Mouse (Mus musculus): ENCODE measurements at regions not wholly inside any gene's neighbourhood (a gene's known extent, or its start where the extent isn't known, plus 50 kb on each side); places are given as distances from the start of the nearest gene placed in this dataset.

GRCm38 (mm10) chr1:88592036-88592435, 82.2 kb upstream of the Glrp1 start:
- H3K27me3 ChIP-seq (ENCODE audit: insufficient read depth, poor library complexity, severe bottlenecking): no peaks in the 10 kb centered on the region
- H3K36me3 ChIP-seq: no peaks in the 10 kb centered on the region
- no peak for DNase-seq (ENCODE audit: low spot score)
- no peak overlapping the region for H3K4me3 ChIP-seq
- peaks cover 16% of the 10 kb centered on the region; the same call in 1 of the 2 replicates for H3K4me1 ChIP-seq
- no peak overlapping the region for H3K27ac ChIP-seq
- no peaks in the 10 kb centered on the region for H3K9me3 ChIP-seq
- 89% methylated on average over 6 of the region's 6 CpGs for WGBS

GRCm38 (mm10) chr1:88590802-88591380, 81.0 kb upstream of the Glrp1 start:
- no peaks in the 10 kb centered on the region for H3K9me3 ChIP-seq
- DNase-seq (ENCODE audit: low spot score): no peak
- WGBS: 38% methylated on average over 9 of the region's 9 CpGs
- peaks cover 19% of the 10 kb centered on the region; the same call in 1 of the 2 replicates for H3K4me1 ChIP-seq
- no peaks in the 10 kb centered on the region for H3K36me3 ChIP-seq
- no peaks in the 10 kb centered on the region for H3K27me3 ChIP-seq (ENCODE audit: insufficient read depth, poor library complexity, severe bottlenecking)
- no peak overlapping the region for H3K4me3 ChIP-seq
- no peak overlapping the region for H3K27ac ChIP-seq

- Histone ChIP-seq H3K27me3 (ENCODE audit: insufficient read depth, poor library complexity, severe bottlenecking) (no peaks in the 10 kb centered on the region), H3K4me3 (no peak overlapping the region), H3K27ac (no peak overlapping the region), H3K4me1 (peaks cover 15% of the 10 kb centered on the region; the same call in 1 of the 2 replicates), H3K36me3 (no peaks in the 10 kb centered on the region), H3K9me3 (no peaks in the 10 kb centered on the region)
- WGBS: 64% methylated on average over 1 of the region's 1 CpGs
- DNase-seq (ENCODE audit: low spot score): no peak
These were observed 78.9 kb upstream of the Glrp1 start for GRCm38 (mm10) chr1:88588747-88589146.

DNA sequence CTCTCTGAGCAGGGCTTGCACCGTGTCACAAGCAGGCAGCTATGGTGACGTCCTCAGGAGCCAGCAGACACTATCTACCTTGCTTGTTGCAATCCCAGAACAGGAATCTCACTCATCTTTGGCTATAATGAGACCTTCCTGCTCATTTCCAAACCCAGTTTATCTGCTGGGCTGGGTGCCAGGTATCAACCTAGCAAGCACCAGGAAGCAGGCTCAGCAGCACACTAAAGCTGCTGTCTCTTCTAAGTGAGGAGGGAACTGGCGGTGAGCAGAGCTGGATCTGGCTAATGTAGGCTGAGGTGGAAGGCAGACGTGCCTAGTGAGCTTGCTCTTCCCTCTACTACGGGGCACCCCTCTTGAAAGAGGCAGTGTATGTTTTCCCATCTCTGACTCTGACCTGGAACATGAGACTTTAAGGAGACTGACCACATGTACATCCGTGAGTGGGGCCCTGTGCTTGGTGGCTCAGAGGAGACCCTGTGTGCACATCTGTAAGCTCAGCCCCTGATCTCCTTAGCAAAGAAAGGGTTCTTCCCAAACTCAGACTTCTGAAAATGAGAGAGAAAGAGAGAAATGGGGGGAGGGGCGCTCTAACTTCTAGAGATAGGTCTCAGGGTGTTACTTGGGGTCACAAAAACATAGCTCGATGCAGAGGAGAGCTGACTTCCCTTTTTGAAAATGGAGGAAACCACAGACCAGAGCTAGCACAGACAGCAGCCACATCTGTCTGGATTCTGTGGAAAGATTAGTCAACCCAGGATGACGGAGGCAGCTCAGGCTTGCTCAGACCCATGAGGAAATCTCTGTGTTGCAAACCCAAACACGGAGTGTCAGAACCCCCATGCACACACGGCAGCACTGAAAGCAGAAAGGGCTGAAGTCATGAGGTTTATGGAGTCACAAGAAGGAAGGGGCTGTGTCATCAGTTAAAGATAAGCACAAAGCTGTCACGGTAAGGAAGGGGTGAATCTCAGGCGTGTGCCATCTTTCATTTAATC, 77.3 kb upstream of the Glrp1 start:
- WGBS: 65% methylated on average over 13 of the region's 13 CpGs
- Histone ChIP-seq H3K4me3 (no peak overlapping the region), H3K9me3 (no peaks in the 10 kb centered on the region), H3K27ac (0 out of 2 replicates have a peak overlapping the region, but pooled peaks have one; percentile 4), H3K27me3 (ENCODE audit: insufficient read depth, poor library complexity, severe bottlenecking) (peaks cover 4% of the 10 kb centered on the region; the same call in 1 of the 2 replicates), H3K36me3 (no peaks in the 10 kb centered on the region), H3K4me1 (peaks cover 19% of the 10 kb centered on the region; the same call in 1 of the 2 replicates)
- no peak for DNase-seq (ENCODE audit: low spot score)

DNA sequence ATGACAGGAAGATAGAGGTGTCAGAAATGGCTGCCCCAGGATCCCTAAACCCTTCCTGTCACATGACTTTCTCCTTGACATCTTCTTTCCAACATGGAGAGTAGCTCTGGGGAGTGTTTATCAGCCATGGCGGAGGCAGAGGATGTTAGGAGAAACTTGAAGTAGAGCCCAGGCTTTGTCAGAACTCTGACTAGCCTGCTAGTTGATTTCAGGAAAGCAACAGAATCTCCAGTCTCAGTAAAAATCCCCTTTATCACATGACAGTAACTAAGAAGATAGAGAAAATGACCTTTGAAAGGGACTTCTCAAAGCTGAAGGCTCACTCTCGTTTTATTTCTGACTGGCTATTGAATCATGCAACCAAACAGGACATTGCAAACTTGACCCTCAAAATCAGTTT, 76.3 kb upstream of the Glrp1 start:
- Histone ChIP-seq H3K9me3 (no peaks in the 10 kb centered on the region), H3K36me3 (no peaks in the 10 kb centered on the region), H3K27ac (no peak overlapping the region), H3K27me3 (ENCODE audit: insufficient read depth, poor library complexity, severe bottlenecking) (peaks cover 4% of the 10 kb centered on the region; the same call in 1 of the 2 replicates), H3K4me3 (no peak overlapping the region), H3K4me1 (peaks cover 17% of the 10 kb centered on the region; the same call in 1 of the 2 replicates)
- DNase-seq (ENCODE audit: low spot score): no peak
- WGBS: 68% methylated on average over 2 of the region's 2 CpGs

GRCm38 (mm10) chr1:88584515-88585033, 74.7 kb upstream of the Glrp1 start:
- Histone ChIP-seq H3K36me3 (no peaks in the 10 kb centered on the region), H3K4me3 (no peak overlapping the region), H3K27ac (no peak overlapping the region), H3K9me3 (no peaks in the 10 kb centered on the region), H3K4me1 (peaks cover 13% of the 10 kb centered on the region; the same call in 1 of the 2 replicates), H3K27me3 (ENCODE audit: insufficient read depth, poor library complexity, severe bottlenecking) (peaks cover 4% of the 10 kb centered on the region; the same call in 1 of the 2 replicates)
- no peak for DNase-seq (ENCODE audit: low spot score)
- WGBS: 65% methylated on average over 5 of the region's 5 CpGs

- Histone ChIP-seq H3K27me3 (ENCODE audit: insufficient read depth, poor library complexity, severe bottlenecking) (peaks cover 4% of the 10 kb centered on the region; the same call in 1 of the 2 replicates), H3K27ac (no peak overlapping the region), H3K4me1 (peaks cover 18% of the 10 kb centered on the region), H3K4me3 (no peak overlapping the region), H3K9me3 (no peaks in the 10 kb centered on the region), H3K36me3 (no peaks in the 10 kb centered on the region)
- DNase-seq (ENCODE audit: low spot score): no peak
These were observed 68.4 kb upstream of the Glrp1 start for GRCm38 (mm10) chr1:88578231-88578620.

DNA sequence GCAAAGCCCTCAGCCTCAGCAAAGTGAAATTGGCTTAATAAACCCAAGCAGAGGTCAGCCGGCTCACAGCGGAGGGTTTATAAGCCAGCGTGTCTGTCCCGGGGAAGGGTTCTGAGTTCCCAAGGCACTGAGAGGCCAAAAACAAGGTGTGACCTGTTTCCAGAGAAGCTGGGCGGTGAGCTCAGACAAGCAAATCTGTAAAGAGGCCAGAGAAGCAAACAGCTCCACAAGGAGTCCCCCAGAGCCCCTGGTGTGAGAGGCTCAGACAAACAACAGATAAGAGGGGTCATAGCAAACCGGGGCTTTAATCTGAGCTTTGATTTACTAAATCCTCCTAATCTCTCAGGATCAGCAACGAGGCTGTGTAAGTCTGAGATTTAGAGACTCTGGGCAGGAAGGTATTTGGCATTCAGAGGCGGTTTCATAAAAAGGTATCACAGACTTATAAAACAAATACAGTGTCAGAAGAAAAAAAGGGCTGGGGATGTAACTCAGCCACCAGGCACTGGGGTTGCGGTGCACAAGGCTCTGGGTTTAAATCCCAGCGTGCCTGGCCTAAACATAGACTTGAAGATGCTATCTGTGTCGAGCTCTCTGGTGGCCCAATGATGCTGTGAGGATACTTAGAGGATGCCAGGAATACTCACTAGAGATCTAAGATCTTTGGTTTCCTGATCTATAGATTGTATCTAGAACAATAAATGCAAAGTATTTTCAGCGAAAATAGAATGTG, 67.8 kb upstream of the Glrp1 start:
- no peak for DNase-seq (ENCODE audit: low spot score)
- Histone ChIP-seq H3K36me3 (no peaks in the 10 kb centered on the region), H3K27ac (no peak overlapping the region), H3K9me3 (no peaks in the 10 kb centered on the region), H3K4me1 (peaks cover 17% of the 10 kb centered on the region), H3K4me3 (no peak overlapping the region), H3K27me3 (ENCODE audit: insufficient read depth, poor library complexity, severe bottlenecking) (no peaks in the 10 kb centered on the region)
- 17% methylated on average over 12 of the region's 12 CpGs for WGBS

GRCm38 (mm10) chr1:88575917-88576669, 66.2 kb upstream of the Glrp1 start:
- H3K36me3 ChIP-seq: 0 out of 2 replicates have a peak, but pooled peaks cover 4% of the 10 kb centered on the region
- H3K27me3 ChIP-seq (ENCODE audit: insufficient read depth, poor library complexity, severe bottlenecking): no peaks in the 10 kb centered on the region
- peaks cover 6% of the 10 kb centered on the region; the same call in 1 of the 2 replicates for H3K9me3 ChIP-seq
- 49% methylated on average over 14 of the region's 14 CpGs for WGBS
- H3K4me1 ChIP-seq: peaks cover 17% of the 10 kb centered on the region
- H3K27ac ChIP-seq: no peak overlapping the region; the same call in 1 of the 2 replicates
- H3K4me3 ChIP-seq: no peak overlapping the region
- DNase-seq (ENCODE audit: low spot score): no peak

DNA sequence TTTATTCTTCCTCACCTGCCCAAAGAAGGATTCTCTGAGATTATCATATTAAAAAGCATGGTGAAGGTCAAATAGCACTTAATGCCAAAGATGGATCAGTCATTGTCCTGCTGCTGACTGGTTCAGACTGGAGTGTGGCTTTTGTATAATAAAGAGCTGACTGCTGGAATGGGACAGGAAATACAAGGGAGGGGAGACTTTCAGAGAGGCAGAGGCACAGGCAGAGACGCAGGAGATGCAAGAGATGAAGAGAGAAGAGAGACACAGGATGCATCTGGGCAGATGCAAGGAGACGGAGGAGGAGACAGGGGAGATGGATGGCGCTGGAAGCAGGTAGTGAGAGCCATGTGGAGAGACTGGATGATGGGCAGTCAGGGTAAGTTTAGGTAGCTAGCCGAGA, 65.4 kb upstream of the Glrp1 start:
- Histone ChIP-seq H3K27ac (no peak overlapping the region; the same call in 1 of the 2 replicates), H3K9me3 (peaks cover 6% of the 10 kb centered on the region; the same call in 1 of the 2 replicates), H3K4me3 (no peak overlapping the region), H3K4me1 (peaks cover 17% of the 10 kb centered on the region), H3K27me3 (ENCODE audit: insufficient read depth, poor library complexity, severe bottlenecking) (no peaks in the 10 kb centered on the region), H3K36me3 (0 out of 2 replicates have a peak, but pooled peaks cover 4% of the 10 kb centered on the region)
- 67% methylated on average over 4 of the region's 4 CpGs for WGBS
- no peak for DNase-seq (ENCODE audit: low spot score)

GRCm38 (mm10) chr1:88572161-88572560, 62.3 kb upstream of the Glrp1 start:
- Histone ChIP-seq H3K27ac (no peak overlapping the region), H3K4me1 (peaks cover 9% of the 10 kb centered on the region), H3K36me3 (0 out of 2 replicates have a peak, but pooled peaks cover 4% of the 10 kb centered on the region), H3K9me3 (peaks cover 6% of the 10 kb centered on the region; the same call in 1 of the 2 replicates), H3K27me3 (ENCODE audit: insufficient read depth, poor library complexity, severe bottlenecking) (no peaks in the 10 kb centered on the region), H3K4me3 (no peak overlapping the region)
- 89% methylated on average over 13 of the region's 13 CpGs for WGBS
- DNase-seq (ENCODE audit: low spot score): no peak
